Mouse (Mus musculus) erythroid progenitor cell, adult 5-6 weeks (primary cell): ENCODE results near the gene Kcnj6. TPM values are rescaled to one million over a fixed set of nuclear protein-coding genes. Genes with fewer than 3 reads are reported as not detected.
"Not testable (repeated sequence)": the region's sequence is repeated elsewhere in the genome, so short reads cannot be mapped to it uniquely, and the experiment has no call there.

Source experiments
- ATAC-seq: replicated peaks from 2 replicates; pipeline ENCODE4 v1.8.0; 2016; ENCODE audit warnings: moderate number of reproducible peaks, mild to moderate bottlenecking, moderate TSS enrichment, inconsistent platforms; ENCODE audit not compliant: poor library complexity, low FRiP score, severe bottlenecking
- total RNA-seq, 2 experiments: library from RNA; stranded (forward) in 1 of 2; stranded (reverse) in 1 of 2; fragments of 150-400 nt in 1 of 2; fragments of 186-747, 209-891 nt in 1 of 2; gene quantifications; 2 replicates each; pipeline versions ENCODE4 v1.2.3 to v1.2.4; 2015 to 2017; ENCODE audit warnings: low replicate concordance in 2 of 2

Kcnj6 gene
- total RNA-seq, 2 experiments from 2014 or later, result not detected

DNA sequence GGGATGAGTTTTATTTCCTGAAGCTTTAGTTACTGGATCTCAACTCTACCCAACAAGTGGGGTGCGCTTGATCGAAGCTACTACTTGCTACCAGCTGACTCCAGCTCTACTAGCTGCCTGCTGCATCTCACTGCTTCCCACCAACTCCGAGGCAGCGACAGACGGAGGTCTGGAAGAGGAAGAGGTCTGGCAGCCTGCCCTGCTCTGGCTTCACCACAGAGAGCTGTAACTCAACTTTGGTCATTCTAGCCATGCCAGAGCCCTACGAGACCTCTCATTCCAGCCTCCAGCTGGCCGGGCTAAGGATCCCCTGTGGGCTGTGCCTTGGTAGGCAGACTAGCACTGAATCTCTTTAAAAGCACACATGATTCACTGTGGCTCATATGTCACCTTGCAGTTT lies 132.4 kb downstream of the Kcnj6 start:
- ATAC-seq, result no peak

- ATAC-seq, result no peak
These were observed 134.0 kb downstream of the Kcnj6 start for GRCm38 (mm10) chr16:94863475-94863874.

DNA sequence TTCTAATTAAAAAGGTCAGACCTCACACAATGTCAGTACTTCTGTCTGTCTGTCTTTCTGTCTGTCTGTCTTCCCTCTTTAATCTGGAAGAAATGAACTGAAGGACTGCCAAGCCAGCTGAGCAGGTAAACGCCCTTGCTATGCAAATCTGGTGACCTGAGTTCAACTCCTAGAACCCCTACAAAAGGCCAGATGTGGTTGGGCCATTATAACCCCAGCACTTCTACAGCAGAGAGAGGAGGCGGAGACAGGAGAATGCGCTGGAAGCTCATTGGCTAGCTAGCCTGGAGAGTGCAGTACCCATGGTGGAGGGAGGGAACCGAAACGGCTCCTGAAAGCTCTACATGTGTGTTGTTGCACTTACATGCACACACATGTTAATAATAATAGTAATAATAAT lies 141.5 kb downstream of the Kcnj6 start:
- ATAC-seq, result no peak

- ATAC-seq, result no peak
These were observed 144.9 kb downstream of the Kcnj6 start for GRCm38 (mm10) chr16:94852407-94853160.

DNA sequence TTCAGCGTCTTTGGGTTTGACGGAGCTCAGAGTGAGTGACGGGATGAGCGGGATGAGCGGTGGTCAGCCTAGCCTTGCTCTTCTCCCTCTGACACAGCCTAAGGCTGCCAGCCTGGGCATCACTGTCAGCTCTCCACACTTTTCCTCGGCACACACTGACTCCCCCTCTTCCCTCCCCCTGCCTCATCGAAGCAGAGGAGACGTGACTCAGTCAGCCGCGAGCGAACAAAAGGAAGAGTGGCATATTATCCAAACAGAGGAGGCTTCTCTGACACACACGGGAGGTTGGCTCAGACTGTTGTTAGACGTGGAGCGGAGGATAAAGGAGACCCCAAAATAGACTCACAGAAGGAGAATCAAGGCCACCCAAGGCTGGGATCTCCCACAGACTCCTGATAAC lies 147.1 kb downstream of the Kcnj6 start:
- ATAC-seq, result no peak

- no peak for ATAC-seq
These were observed 151.5 kb downstream of the Kcnj6 start for GRCm38 (mm10) chr16:94845996-94846395.

DNA sequence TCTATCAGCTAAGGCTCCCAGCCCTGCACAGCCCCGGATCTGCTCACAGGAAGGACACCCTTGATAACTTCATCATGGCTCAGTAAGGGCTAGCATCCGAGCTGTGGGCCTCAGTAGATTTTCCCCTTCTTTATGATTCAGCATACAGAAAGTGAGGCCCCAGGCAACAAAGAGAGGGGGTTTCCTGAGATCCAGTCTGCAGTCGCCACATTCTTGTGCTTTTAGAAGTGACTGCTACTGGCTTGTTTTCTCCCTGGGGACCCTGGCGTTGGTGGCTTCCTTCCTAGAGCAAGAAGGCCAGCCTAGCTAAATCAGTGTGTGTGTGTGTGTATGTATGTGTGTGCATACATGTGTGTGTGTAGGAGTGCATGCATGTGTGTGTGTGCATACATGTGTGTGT lies 152.7 kb downstream of the Kcnj6 start:
- no peak for ATAC-seq

- ATAC-seq, result no peak
These were observed 158.1 kb downstream of the Kcnj6 start for GRCm38 (mm10) chr16:94839398-94839797.

- no peak for ATAC-seq
These were observed 159.6 kb downstream of the Kcnj6 start for GRCm38 (mm10) chr16:94837881-94838280.

GRCm38 (mm10) chr16:94834502-94834901 lies 163.0 kb downstream of the Kcnj6 start:
- ATAC-seq, result no peak

DNA sequence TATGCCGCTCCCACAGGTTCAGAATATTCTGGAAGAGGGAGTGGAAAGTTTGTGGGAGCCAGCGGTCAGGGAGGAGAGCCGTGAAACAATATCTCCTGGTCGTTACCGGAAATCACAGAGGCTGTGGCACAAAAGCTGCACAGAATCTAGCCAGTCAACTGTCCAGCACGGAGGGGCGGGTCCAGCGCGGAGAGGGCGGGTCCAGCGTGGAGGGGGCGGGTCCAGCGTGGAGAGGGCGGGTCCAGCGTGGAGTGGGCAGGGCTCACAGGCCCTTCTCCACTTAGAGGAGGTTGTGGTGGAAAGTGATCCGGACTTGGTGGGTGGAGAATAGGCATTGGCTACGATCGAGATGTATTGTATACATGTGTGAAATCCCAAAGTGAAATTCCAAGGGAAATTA lies 169.3 kb downstream of the Kcnj6 start:
- no peak for ATAC-seq

GRCm38 (mm10) chr16:94827092-94827585 lies 170.4 kb downstream of the Kcnj6 start:
- no peak for ATAC-seq

GRCm38 (mm10) chr16:94825274-94825673 lies 172.2 kb downstream of the Kcnj6 start:
- ATAC-seq, result no peak

DNA sequence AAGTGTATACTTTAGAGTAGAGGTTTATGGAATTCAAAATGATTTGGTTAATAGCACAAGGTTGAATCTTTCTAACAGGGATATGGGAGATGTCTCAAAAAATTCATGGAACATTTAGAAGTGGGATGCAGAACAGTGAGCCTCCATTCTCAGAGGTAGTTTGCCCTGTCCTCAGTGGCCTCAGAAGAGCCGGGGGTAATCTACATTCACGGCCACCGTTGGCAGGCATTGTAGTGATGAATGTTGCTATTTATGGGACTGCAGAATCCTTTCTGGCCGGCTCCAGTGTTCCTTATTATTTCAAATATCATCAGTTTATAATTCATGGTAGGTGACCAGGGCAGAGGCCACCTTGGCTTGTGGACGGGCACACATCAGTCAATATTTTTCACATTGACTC lies 174.9 kb downstream of the Kcnj6 start:
- ATAC-seq, result no peak

GRCm38 (mm10) chr16:94821610-94822009 lies 175.9 kb downstream of the Kcnj6 start:
- no peak for ATAC-seq

- no peak for ATAC-seq
These were observed 181.1 kb downstream of the Kcnj6 start for GRCm38 (mm10) chr16:94816391-94816790.

GRCm38 (mm10) chr16:94815891-94816290 lies 181.6 kb downstream of the Kcnj6 start:
- ATAC-seq, result no peak

DNA sequence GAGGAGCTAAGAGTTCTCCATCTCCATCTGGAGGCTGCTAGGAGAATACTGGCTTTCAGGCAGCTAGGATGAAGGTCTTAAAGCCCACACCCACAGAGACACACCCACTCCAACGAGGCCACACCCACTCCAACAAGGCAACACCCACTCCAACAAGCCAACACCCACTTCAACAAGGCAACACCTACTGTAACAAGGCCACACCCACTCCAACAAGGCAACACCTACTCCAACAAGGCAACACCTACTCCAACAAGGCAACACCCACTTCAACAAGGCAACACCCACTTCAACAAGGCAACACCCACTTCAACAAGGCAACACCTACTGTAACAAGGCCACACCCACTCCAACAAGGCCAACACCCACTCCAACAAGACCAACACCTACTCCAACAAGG lies 188.2 kb downstream of the Kcnj6 start:
- not testable (repeated sequence) for ATAC-seq

GRCm38 (mm10) chr16:94798241-94798640 lies 199.3 kb downstream of the Kcnj6 start:
- ATAC-seq, result no peak

DNA sequence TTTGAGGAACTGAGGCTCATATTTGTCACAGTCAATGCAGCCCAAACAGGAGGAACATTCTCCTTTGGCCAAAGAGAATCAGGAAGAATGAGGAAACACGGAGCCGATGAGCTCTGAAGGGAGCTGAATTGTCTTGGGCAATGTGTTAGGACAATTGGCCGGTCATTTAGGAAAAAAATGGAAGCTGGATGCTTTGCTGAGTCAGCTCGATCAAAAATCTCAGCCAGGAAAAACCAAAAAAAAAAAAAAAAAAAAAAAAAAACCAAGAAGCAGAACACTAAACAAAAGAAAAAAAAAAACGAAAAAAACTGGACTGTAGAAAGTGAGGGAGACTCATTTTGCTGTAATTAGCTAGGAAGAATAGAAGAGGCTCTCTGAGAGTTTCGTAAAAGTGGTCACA lies 200.1 kb downstream of the Kcnj6 start:
- no peak for ATAC-seq

- no peak for ATAC-seq
These were observed 204.5 kb downstream of the Kcnj6 start for GRCm38 (mm10) chr16:94793041-94793440.

GRCm38 (mm10) chr16:94789958-94790357 lies 207.5 kb downstream of the Kcnj6 start:
- ATAC-seq, result no peak
